Mouse (Mus musculus): ENCODE measurements around the gene Cdr2l.

DNA sequence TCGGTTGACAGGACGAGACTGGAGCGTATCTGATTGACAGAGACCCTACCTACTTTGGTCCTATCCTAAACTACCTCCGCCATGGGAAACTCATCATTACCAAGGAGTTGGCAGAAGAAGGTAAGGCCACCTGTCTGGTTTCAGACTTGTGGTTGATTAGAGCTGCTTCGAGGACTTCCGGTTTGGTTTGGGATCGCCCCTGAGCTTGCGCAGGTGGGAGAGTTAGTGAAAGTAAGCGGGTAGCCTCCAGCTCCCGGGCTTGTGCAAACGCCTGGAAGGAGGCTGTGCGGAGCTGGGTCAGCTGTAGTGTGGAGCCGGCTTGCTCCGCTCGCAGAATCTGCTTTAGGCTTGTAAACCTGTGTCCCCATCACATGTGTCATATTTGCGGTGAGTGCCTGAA is 40.3 kb downstream of the Cdr2l start:
- TF ChIP-seq CTCF (IDR thresholded peaks at IDR 0.05; ENCODE audit: low read depth) (no peak), EP300 (IDR thresholded peaks at IDR 0.05; ENCODE audit: low read depth) (no peak)
